Mouse (Mus musculus) layer of hippocampus, adult 18-20 months (tissue): ENCODE data around the gene Olfr518. TPM values are rescaled to one million over a fixed set of nuclear protein-coding genes. Genes with fewer than 3 reads are reported as not detected.

Experiments
- DNase-seq, 2 experiments: peaks; one replicate each; pipeline ENCODE4 v3.0.0; 2022; ENCODE audit warnings: low spot score in 2 of 2
- long read RNA-seq: library from polyadenylated mRNA; stranded (forward); transcript quantifications from one replicate; pipeline ENCODE4 v2.0.0, GENCODE M21; 2021
- total RNA-seq, 2 experiments: library from RNA; stranded (reverse); gene quantifications; 2 replicates each; pipeline ENCODE4 v1.2.3; 2021

Olfr518 gene
- not detected for total RNA-seq
- long read RNA-seq = 0 reads

DNA sequence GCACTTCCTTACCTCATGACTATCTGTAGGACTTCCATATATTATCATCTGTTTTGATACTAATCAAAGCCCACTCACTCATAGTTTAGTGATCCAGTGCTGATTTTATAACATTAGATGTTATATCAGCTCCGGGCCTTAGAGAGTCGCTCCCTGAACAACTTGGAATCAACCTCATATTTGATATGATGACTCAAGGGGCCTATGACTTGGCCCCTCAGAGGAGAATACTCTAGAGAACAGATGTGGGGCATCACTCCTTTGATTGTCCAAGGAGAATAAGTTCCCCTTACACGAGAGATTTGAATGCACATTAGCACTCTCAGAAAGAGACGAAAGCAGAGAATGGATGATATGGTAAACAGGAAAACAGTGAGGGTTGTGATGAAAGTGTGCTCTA, at the start of gene Olfr518:
Gene Olfr518 (minus strand): TSS at position 101 of the 400 bp plus-strand sequence.
- DNase-seq = no peak

DNA sequence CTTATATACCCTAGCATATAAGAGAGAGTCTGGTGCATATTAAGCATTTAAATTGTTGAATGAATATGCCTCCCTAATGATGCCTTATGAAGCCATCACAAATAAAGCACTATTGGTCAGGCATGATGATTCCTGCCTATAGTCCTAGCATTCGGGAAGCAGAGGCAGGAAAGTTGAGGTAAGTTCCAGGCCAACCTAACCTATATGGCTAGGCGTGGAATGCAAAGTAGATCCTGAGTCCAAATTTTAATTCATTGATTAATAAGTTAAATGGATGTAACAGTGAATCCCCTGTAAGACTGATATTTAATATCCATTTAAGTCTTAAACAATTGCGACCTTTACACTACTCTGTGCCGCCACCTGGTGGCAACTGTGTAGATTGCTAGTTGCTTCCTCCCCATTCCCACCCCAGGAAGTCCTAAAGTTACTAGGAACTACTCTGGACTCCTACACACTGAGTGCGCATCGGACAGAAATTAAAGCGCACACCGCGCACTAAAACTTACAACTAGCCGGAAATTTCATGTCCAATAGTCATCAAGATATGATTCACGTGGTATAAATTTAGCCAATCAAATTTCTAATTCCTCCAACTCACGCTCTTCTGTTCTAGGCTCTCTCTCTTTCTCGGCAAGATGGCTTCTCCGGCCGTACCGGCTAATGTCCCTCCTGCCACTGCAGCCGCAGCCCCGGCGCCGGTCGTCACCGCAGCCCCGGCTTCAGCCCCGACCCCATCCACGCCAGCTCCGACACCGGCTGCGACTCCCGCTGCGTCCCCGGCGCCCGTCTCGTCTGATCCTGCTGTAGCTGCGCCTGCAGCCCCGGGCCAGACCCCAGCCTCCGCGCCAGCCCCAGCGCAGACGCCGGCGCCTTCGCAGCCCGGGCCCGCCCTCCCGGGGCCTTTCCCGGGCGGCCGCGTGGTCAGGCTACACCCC, 49.3 kb upstream of the Olfr518 start, which contains the start of gene Eif3f:
Gene Eif3f (plus strand): TSS at position 624 of the 938 bp plus-strand sequence.
- peak; percentile 94 to 99 for DNase-seq

DNA sequence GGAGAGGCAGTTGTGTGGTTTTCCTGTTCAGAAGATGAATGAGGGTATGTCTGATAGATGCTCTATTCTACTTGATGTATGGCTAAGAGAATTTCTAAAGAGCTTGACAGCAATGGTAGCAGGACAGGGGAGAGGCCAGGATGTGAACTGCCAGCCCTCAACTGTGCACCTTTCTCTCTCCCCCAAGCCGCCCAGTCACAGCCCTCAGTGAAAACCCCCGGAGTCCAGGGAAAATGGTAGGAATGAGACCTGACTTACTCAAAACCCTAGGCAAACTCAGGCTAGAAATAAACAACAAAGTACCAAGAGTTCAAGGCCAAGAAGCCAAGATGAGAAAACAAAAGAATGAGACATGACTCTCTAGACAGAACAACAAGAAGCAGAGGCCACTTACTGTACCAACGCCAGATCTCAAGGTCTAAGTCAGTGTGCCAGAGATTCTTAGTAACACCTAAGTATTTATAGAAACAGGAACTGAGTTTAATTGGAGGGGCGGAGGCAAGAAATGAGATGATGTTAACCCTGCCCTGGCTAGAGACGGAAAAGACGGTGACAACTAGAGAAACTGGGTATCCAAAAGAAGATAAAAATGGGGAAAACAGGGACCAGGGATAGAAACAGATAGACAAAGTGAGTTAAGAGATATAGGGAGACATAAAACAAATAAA, 45.1 kb upstream of the Olfr518 start, which contains the start of gene Nlrp10:
Gene Nlrp10 (minus strand): TSS at position 453 of the 668 bp plus-strand sequence.
- no peak for DNase-seq

DNA sequence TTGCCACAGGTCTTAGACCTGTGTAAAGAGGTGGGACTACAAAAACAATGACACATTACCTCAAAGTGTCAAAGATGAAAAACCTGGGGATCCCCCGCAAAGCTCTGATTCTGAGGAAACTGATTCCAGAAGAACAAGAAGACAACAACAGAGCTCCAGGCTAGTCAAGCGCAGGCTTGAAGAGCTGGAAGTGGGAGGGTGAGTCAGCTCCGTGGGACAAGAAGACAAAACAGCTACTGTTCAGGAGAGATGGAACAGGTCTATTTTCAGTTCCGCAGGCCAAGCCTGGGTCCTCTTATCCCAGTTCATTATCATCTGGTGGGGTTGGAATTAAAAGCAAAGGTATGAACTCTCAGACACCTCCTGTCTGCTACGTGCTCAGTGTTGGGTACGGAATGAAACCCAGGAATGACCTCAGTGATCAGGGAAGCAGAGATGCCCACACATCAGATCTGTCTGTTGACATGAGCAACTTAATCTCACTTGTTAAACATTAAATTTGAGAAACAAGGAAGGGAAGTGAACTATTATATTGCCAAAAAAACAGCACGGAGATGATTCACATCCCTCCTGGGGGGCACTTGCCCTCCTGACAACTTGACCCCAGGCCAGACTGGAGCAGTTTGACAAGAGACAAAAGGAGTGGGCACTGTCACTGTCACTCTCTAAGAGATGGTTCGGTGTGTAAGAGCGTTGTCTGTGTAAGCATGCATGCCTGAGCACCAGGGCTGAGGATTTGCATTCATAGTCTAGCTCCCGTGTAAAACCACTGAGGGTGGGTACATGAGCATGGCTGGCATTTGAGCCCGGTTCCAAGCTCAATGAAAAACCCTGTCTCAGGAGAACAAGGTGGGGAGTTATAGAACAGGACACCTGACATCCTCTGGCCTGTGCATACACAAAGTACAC, 43.7 kb upstream of the Olfr518 start:
- DNase-seq = no peak

DNA sequence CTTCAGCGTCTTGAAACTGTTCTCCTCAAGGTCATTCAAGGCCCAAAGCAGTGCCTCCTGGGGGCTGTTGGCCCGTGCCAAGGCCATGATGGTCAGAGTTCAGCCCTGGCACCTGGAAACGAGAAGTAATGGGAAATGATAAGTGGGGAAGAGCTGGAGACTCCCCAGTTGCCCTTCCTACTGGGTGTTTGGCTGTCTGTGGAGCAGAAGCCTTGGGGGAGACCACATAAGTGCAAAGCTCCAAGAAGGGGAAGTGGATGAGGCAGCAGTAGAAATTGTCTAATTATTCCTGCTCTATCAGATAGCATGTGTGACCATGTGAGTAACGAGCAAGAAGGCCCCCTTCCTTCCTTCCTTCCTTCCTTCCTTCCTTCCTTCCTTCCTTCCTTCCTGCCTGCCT, 42.2 kb upstream of the Olfr518 start:
- DNase-seq = no peak

DNA sequence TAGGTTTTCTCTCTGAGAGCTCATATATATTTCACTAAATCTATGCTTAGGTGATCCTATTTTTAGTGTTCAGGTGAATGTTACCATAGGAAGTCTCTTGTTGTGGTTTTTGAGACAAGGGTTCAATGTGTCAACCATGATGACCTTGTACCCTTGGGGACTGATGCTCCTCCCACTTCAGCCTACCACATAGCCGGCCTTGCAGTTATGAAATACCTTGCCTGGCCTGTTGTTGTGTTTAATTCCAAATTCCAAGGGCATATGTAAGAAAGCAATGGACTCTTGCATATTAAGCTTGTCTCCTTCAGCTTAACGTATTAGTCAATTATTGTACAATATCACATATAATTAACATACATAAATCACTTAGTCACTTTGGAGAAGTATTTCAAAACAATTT, 19.2 kb upstream of the Olfr518 start:
- DNase-seq = no peak

DNA sequence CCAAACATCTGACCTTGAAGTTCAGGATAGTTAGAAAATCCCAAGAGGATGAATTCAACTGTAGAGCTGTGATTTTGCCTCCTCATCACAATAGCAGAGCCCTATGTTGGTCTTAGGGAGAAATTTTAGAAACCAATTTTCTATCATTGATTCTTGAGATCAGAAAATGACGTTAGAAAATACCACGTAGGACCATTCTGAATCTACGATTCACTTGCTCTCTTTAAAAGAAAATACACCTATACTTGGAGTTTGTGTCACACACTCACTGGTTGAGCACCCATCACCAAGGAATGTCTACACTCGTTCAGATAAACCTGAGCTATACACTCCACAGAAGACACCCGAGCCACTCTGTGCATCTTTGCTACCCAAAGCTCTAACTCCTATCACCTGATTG, 9.5 kb upstream of the Olfr518 start, which contains the start of gene Olfr519:
Gene Olfr519 (minus strand): TSS at position 101 of the 400 bp plus-strand sequence.
- no peak for DNase-seq

DNA sequence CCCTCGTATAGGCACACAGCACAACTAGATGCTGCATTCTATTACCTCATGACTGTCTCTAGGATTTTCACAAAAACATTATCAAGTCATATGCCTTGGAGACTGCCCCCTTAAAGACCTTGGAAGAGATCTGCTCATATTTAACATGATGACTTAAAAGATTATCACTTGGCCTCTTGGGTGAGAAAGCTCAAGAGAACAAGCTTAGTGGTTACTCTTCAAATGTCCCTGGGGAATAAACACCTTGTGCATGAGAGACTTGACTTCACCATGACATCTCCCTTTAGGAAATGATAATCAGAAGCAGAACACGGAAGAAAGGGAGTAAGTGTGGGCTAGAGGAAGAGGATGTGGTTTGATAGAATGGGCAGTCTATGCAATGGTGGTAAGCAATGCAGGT, 12.5 kb downstream of the Olfr518 start, which contains the start of gene Olfr517:
Gene Olfr517 (minus strand): TSS at position 101 of the 400 bp plus-strand sequence.
- DNase-seq = no peak

DNA sequence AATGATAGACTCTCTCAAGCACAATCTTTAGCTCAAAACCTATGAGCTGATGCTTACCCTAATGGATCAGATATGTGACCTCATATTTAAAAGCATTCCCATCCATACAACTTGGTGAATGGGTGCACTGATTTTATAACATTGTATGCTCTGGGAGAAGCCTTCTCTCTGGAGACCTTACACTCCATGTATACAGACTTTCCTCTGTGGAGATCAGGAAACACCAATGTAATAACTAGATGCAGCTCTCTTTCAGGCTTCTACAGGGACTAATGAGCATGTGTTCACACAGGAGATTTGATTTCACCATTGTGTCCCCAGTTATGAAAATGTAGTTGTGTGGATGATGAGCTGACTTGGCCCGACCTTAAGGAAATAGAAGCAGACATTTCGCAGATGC, 34.4 kb downstream of the Olfr518 start, which contains the start of gene Olfr516:
Gene Olfr516 (minus strand): TSS at position 101 of the 400 bp plus-strand sequence.
- no peak for DNase-seq

Other genes with a start within 250 kb of the Olfr518 start
- not detected for gene Olfr509, start 233.1 kb downstream of the Olfr518 start, total RNA-seq
- gene Olfr510, start 218.6 kb downstream of the Olfr518 start, total RNA-seq = not detected
- gene Olfr512, start 171.7 kb downstream of the Olfr518 start, total RNA-seq = not detected
- not detected for gene Olfr513, start 134.0 kb downstream of the Olfr518 start, total RNA-seq
- gene Olfr514, start 59.0 kb downstream of the Olfr518 start, total RNA-seq = not detected
- gene Olfr516, start 34.5 kb downstream of the Olfr518 start, total RNA-seq = not detected
- gene Olfr517, start 12.6 kb downstream of the Olfr518 start, total RNA-seq = not detected
- not detected for gene Olfr519, start 9.4 kb upstream of the Olfr518 start, total RNA-seq
- under 1 TPM; 0.32 to 0.38 TPM for gene Nlrp10, start 45.2 kb upstream of the Olfr518 start, total RNA-seq
- 100 to 1,000 TPM; 101 to 103 TPM for gene Eif3f, start 49.4 kb upstream of the Olfr518 start, total RNA-seq
- 100 to 1,000 TPM; 179 TPM for gene Tub, start 65.3 kb upstream of the Olfr518 start, total RNA-seq
- 10 to 100 TPM; 67.2 to 72.2 TPM for gene Ric3, start 198.3 kb upstream of the Olfr518 start, total RNA-seq